Mouse (Mus musculus): ENCODE measurements around the gene Esm1. TPM values are rescaled to one million over a fixed set of nuclear protein-coding genes. Genes with fewer than 3 reads are reported as not detected.

Gene Esm1
- polyA plus RNA-seq (2015; fragmentation: Nextera tagmentation; extraction: Ambion mirVana) = 1.4 and 2.0 TPM in 2 replicates

DNA sequence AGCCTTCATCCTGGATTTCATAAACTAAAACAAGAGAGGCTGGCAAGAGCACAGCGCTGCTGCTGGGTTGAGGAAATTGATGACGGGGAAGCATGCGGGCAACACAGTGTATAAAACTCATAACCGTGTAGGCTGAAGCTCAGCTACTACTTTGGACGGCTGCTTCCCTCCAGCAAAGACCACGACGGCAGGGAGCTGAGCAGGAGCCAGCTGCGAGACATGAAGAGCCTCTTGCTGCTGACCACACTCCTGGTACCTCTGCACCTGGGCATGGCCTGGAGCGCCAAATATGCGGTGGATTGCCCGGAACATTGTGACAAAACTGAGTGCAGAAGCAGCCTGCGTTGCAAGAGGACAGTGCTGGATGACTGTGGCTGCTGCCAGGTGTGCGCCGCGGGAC, at the start of gene Esm1:
Gene Esm1 (plus strand): TSS at position 36 of the 400 bp plus-strand sequence.
- Histone ChIP-seq H3K9me3 (no peaks in the 10 kb centered on the region), H3K27me3 (peaks cover 2% of the 10 kb centered on the region; the same call in 1 of the 2 replicates), H3K36me3 (no peaks in the 10 kb centered on the region), H3K4me1 (replicated peaks) (peaks cover 6% of the 10 kb centered on the region; the same call in 1 of the 2 replicates), H3K9ac (no peak within 1 kb of the TSS), H3K27ac (replicated peaks) (no peak within 1 kb of the TSS), H3K4me2 (peak within 1 kb of the TSS; percentile 43), H3K4me3 (peak within 1 kb of the TSS; percentile 12)
- WGBS = 49% methylated on average over 15 of the region's 15 CpGs
- 0 out of 2 replicates have a peak, but pooled peaks have one; percentile 34 for ATAC-seq (ENCODE audit: low FRiP score, low read depth)

DNA sequence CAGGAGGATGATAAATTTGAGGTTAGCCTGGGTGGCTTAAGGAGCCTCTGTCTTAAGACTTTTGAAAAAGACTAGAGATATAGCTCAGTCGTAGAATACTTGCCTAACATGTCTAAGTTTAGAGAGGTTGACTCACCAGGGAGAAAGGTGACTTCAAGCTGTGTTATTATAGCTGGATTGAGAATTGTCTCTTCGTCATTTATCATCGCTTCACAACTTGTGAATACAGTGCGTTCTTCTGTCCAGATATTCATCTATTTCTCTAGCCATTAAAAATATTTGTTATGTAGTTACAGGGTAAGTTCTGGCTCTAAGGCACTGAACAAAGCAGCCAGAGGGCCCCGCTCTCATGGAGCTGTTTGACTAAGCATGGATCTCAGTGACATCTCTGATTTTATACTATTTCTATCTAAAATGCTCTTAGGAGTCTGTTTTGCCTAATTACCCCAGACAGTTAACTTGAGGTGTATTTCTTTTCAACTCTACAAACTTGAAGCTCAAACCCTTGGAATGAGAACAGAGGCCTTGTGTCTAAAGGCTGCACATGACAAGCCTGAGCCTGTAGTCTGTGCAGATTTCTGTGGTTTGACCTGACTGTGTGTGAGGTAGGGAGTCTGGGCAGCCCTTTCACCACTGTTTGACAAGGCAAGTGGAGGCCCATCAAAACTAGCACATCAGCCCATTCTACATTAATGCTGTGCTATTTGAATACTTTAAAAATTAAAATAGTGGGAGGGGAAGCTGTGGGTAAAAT, 45.0 kb upstream of the Esm1 start:
- no peaks in the 10 kb centered on the region for H3K9me3 ChIP-seq
- H3K36me3 ChIP-seq = no peaks in the 10 kb centered on the region
- H3K4me2 ChIP-seq = no peak overlapping the region
- H3K4me3 ChIP-seq = no peak overlapping the region
- H3K4me1 ChIP-seq (replicated peaks) = no peaks in the 10 kb centered on the region
- no peak overlapping the region for H3K27ac ChIP-seq (replicated peaks)
- WGBS = 91% methylated on average over 5 of the region's 5 CpGs
- H3K9ac ChIP-seq = no peak overlapping the region
- no peaks in the 10 kb centered on the region for H3K27me3 ChIP-seq
- no peak for ATAC-seq (ENCODE audit: low FRiP score, low read depth)

DNA sequence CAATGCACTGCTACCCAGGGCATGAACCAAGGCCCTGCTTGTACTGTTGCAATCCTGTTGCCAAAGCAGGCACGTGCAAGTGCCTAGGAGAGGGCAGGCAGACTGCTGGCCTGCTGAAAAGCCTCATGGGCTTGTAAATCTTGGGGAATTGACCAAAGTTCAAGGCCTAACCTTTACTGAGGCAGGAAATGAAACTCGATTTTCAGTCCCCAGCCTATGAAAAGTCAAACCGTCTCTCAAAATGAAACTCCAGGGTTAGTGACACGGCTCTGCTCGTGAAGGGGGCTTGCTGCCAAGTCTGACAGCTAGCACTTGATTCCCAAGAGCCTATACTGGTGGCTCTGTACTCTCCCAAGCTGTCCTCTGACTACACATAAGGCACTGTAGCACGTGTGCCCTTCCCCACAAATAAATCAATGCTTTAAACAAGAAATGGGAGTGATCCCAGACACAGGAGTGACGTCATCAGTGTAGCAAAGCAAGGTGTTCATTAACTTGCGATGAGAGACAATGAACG, 41.4 kb upstream of the Esm1 start:
- Histone ChIP-seq H3K4me1 (replicated peaks) (no peaks in the 10 kb centered on the region), H3K4me3 (no peak overlapping the region), H3K27me3 (no peaks in the 10 kb centered on the region), H3K4me2 (no peak overlapping the region), H3K9ac (no peak overlapping the region), H3K9me3 (no peaks in the 10 kb centered on the region), H3K36me3 (no peaks in the 10 kb centered on the region), H3K27ac (replicated peaks) (no peak overlapping the region)
- ATAC-seq (ENCODE audit: low FRiP score, low read depth) = no peak
- WGBS = 76% methylated on average over 9 of the region's 9 CpGs

DNA sequence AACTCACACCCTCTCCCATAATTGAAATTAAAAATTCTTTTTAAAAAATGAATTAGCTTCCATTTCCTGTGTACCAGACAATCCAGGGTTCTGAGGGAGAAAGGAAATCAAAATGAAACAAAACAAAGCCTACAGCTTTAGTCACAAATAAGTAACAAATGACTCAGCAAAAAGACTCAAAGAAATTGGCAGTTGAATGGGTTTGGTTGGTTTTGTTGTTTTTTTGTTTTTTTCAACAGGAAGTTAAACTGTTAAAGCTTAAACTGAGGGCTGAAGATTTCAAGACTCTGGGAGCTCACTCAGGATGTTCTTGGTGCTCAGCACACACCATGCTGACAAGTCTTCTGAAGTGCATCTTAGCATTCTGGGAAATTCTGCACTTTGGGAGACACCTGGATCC, 39.2 kb upstream of the Esm1 start:
- no peak for ATAC-seq (ENCODE audit: low FRiP score, low read depth)
- H3K4me1 ChIP-seq (replicated peaks) = no peaks in the 10 kb centered on the region
- H3K27me3 ChIP-seq = no peaks in the 10 kb centered on the region
- H3K4me3 ChIP-seq = no peak overlapping the region
- no peak overlapping the region for H3K4me2 ChIP-seq
- no peak overlapping the region for H3K27ac ChIP-seq (replicated peaks)
- H3K9ac ChIP-seq = no peak overlapping the region
- H3K36me3 ChIP-seq = no peaks in the 10 kb centered on the region
- no peaks in the 10 kb centered on the region for H3K9me3 ChIP-seq

- Histone ChIP-seq H3K9ac (no peak overlapping the region), H3K9me3 (no peaks in the 10 kb centered on the region), H3K27ac (replicated peaks) (no peak overlapping the region), H3K27me3 (no peaks in the 10 kb centered on the region), H3K36me3 (no peaks in the 10 kb centered on the region), H3K4me1 (replicated peaks) (no peaks in the 10 kb centered on the region), H3K4me2 (no peak overlapping the region), H3K4me3 (no peak overlapping the region)
- WGBS = 92% methylated on average over 6 of the region's 6 CpGs
- no peak for ATAC-seq (ENCODE audit: low FRiP score, low read depth)
These were observed 35.3 kb upstream of the Esm1 start for GRCm38 (mm10) chr13:113174162-113174561.

DNA sequence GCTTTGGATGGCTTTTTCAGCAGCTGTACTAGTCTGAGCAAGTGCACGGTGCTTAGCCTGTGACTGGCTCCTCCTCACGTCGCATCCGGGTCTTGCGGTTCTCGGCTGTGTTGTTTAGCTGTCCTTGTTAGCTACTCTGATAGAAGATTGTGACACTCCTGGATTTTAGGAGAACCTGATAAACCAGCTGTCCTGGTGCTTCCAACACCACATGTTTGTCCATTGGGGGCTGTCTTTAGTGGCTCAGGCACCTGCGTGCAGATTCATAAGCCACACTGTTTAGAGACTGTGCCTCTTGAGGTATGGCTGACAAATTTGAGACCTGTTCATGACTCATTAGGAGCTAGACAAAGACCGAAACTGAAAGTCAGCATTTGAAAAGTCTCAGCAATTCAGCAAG, 26.1 kb upstream of the Esm1 start:
- H3K9me3 ChIP-seq = no peaks in the 10 kb centered on the region
- 87% methylated on average over 8 of the region's 8 CpGs for WGBS
- no peak overlapping the region for H3K4me3 ChIP-seq
- H3K27ac ChIP-seq (replicated peaks) = no peak overlapping the region
- no peaks in the 10 kb centered on the region for H3K36me3 ChIP-seq
- no peak overlapping the region for H3K9ac ChIP-seq
- no peak overlapping the region for H3K4me2 ChIP-seq
- ATAC-seq (ENCODE audit: low FRiP score, low read depth) = no peak
- no peaks in the 10 kb centered on the region for H3K4me1 ChIP-seq (replicated peaks)
- H3K27me3 ChIP-seq = no peaks in the 10 kb centered on the region

- no peaks in the 10 kb centered on the region for H3K36me3 ChIP-seq
- no peak overlapping the region for H3K4me3 ChIP-seq
- 90% methylated on average over 4 of the region's 4 CpGs for WGBS
- no peaks in the 10 kb centered on the region for H3K4me1 ChIP-seq (replicated peaks)
- no peaks in the 10 kb centered on the region for H3K27me3 ChIP-seq
- H3K4me2 ChIP-seq = no peak overlapping the region
- no peak overlapping the region for H3K9ac ChIP-seq
- ATAC-seq (ENCODE audit: low FRiP score, low read depth) = no peak
- H3K9me3 ChIP-seq = no peaks in the 10 kb centered on the region
- no peak overlapping the region for H3K27ac ChIP-seq (replicated peaks)
These were observed 25.7 kb upstream of the Esm1 start for GRCm38 (mm10) chr13:113183720-113184119.

- H3K4me1 ChIP-seq (replicated peaks) = no peaks in the 10 kb centered on the region
- no peaks in the 10 kb centered on the region for H3K36me3 ChIP-seq
- no peak overlapping the region for H3K4me3 ChIP-seq
- 52% methylated on average over 13 of the region's 13 CpGs for WGBS
- H3K9me3 ChIP-seq = no peaks in the 10 kb centered on the region
- ATAC-seq (ENCODE audit: low FRiP score, low read depth) = no peak
- no peak overlapping the region for H3K4me2 ChIP-seq
- no peaks in the 10 kb centered on the region for H3K27me3 ChIP-seq
- no peak overlapping the region for H3K27ac ChIP-seq (replicated peaks)
- no peak overlapping the region for H3K9ac ChIP-seq
These were observed 12.4 kb upstream of the Esm1 start for GRCm38 (mm10) chr13:113196808-113197674.

DNA sequence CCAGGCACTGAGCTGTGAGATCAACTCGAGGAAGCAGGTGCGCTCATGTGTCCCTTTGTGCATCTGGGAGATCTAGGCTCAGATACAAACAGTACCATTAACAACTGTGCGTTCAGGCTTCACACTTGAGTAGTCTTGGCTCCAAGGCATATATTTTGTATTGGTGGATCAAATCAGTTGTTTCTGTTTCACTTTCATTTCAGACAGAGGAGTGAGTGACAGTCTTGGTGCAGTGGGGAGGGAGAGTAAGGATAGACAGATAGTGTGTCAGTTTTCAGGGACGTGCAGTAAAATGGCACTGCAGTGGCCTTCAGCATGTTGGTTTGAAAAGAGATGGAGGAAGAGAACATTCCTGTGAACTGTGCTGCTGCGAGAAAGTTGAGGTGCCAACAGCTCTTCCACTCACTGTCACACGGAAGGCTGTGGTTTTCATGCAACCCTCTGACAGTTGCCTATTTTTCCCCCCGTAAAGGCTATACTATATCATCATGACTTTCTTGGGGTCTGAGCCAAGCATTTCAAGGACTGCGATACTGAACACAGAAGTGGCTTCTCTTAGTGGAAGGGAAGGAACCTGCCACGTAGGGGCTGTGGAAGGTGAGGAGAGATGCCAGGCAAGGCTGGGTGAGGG, 11.5 kb upstream of the Esm1 start:
- no peaks in the 10 kb centered on the region for H3K36me3 ChIP-seq
- no peak overlapping the region for H3K4me3 ChIP-seq
- H3K27me3 ChIP-seq = no peaks in the 10 kb centered on the region
- H3K9me3 ChIP-seq = no peaks in the 10 kb centered on the region
- no peak overlapping the region for H3K4me2 ChIP-seq
- WGBS = 77% methylated on average over 9 of the region's 9 CpGs
- no peak overlapping the region for H3K27ac ChIP-seq (replicated peaks)
- no peaks in the 10 kb centered on the region for H3K4me1 ChIP-seq (replicated peaks)
- no peak overlapping the region for H3K9ac ChIP-seq
- ATAC-seq (ENCODE audit: low FRiP score, low read depth) = no peak

DNA sequence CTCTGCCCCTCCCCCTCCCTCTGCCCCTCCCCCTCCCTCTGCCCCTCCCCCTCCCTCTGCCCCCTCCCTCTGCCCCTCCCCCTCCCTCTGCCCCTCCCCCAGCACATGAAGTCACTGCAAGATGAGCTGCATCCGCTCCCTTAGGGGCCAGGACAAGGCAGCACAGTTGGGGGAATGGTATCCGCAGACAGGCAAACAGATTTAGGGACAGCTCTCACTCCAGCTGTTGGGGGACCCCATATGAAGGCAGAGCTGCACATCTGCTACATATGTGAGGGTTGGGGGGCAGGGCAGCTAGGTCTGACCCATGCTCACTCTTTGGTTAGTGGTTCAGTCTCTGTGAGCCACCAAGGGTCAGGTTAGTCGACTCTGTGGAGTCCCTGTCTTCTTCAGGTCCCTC, 10.1 kb upstream of the Esm1 start:
- Histone ChIP-seq H3K36me3 (no peaks in the 10 kb centered on the region), H3K4me2 (no peak overlapping the region), H3K9ac (no peak overlapping the region), H3K27me3 (no peaks in the 10 kb centered on the region), H3K9me3 (no peaks in the 10 kb centered on the region), H3K4me1 (replicated peaks) (no peaks in the 10 kb centered on the region), H3K27ac (replicated peaks) (no peak overlapping the region), H3K4me3 (no peak overlapping the region)
- ATAC-seq (ENCODE audit: low FRiP score, low read depth) = no peak
- WGBS = 56% methylated on average over 2 of the region's 3 CpGs

DNA sequence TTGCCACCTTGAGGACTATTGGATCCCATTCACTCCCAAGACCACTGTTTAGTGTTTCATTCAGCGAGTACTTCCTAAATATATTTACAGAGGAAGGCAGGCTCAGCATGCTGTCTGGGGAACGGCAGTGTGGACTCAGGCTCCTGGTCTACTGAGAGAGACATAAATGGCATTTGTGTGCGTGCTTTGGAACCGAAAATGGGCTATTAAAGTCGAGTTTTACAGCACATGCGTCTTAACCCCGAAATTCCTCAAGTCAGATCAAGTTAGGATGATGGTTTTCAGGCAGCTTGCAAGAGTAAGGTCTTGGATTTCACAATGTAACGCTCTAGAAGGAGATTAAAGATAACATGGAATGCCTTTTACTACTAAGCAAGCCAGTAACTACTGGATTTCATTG, 8.7 kb upstream of the Esm1 start:
- WGBS = 73% methylated on average over 8 of the region's 8 CpGs
- Histone ChIP-seq H3K4me3 (no peak overlapping the region), H3K9me3 (no peaks in the 10 kb centered on the region), H3K4me1 (replicated peaks) (no peaks in the 10 kb centered on the region), H3K4me2 (no peak overlapping the region), H3K36me3 (no peaks in the 10 kb centered on the region), H3K27ac (replicated peaks) (no peak overlapping the region), H3K9ac (no peak overlapping the region), H3K27me3 (no peaks in the 10 kb centered on the region)
- no peak for ATAC-seq (ENCODE audit: low FRiP score, low read depth)

DNA sequence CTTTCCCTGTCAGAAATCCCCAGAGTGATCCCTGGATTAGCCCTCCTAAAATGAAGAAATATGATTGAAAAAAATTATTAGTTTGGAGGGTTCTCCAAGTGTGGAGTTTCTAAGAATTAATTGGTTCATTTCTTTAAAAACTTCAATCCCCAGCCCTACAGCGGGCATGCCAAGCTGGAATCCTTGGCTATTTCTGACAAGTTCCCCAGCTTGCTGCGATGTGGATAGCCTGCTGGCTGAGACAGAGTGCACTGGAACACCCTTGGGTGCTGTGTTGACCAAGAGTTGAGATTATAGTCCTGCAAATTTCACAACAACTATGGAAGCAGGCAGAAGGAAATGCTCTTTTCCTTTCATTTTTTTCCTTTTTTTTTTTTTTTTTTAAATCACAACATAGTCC, 7.8 kb upstream of the Esm1 start:
- no peaks in the 10 kb centered on the region for H3K36me3 ChIP-seq
- H3K9ac ChIP-seq = no peak overlapping the region
- no peak overlapping the region for H3K4me2 ChIP-seq
- H3K4me3 ChIP-seq = no peak overlapping the region
- H3K27me3 ChIP-seq = no peaks in the 10 kb centered on the region
- no peak for ATAC-seq (ENCODE audit: low FRiP score, low read depth)
- no peak overlapping the region for H3K27ac ChIP-seq (replicated peaks)
- WGBS = 87% methylated on average over 2 of the region's 2 CpGs
- H3K4me1 ChIP-seq (replicated peaks) = no peaks in the 10 kb centered on the region
- H3K9me3 ChIP-seq = no peaks in the 10 kb centered on the region
